Mouse (Mus musculus) brain, embryonic 14.5 days (tissue): Measurements from ENCODE around the gene Xrn1.

Experiments used
- CTCF ChIP-seq: fragments of 200-500 bp; IDR thresholded peaks from 2 replicates; pipeline ENCODE4 v1.5.1; 2012; ENCODE audit warnings: inconsistent platforms, mild to moderate bottlenecking, moderate library complexity, borderline replicate concordance; ENCODE audit not compliant: insufficient read depth, insufficient read length; ENCODE audit errors: extremely low read depth
- POLR2A ChIP-seq: fragments of 200-500 bp; IDR thresholded peaks from 2 replicates; pipeline ENCODE4 v1.6.1; 2012; ENCODE audit warnings: mild to moderate bottlenecking, inconsistent platforms, borderline replicate concordance; ENCODE audit not compliant: poor library complexity, insufficient read depth, insufficient read length, severe bottlenecking; ENCODE audit errors: extremely low read depth

GRCm38 (mm10) chr9:95932855-95933254 lies 21.7 kb upstream of the Xrn1 start:
- TF ChIP-seq CTCF (no peak), POLR2A (no peak)
